Mouse (Mus musculus): Measurements from ENCODE around the gene Pmfbp1. TPM values are rescaled to one million over a fixed set of nuclear protein-coding genes. Genes with fewer than 3 reads are reported as not detected.

Gene Pmfbp1
- polyA plus RNA-seq, 1 experiment: not detected

- TF ChIP-seq USF1 (IDR thresholded peaks at IDR 0.05; ENCODE audit: low read depth) (no peak), TCF3 (IDR thresholded peaks at IDR 0.05; ENCODE audit: insufficient read length, low read depth) (no peak), POLR2AphosphoS2 (IDR thresholded peaks at IDR 0.05; ENCODE audit: insufficient read length, low read depth) (no peak), POLR2A (IDR thresholded peaks at IDR 0.05; ENCODE audit: insufficient read length, low read depth) (no peak), MYOD1 (IDR thresholded peaks at IDR 0.05; ENCODE audit: control insufficient read depth in 1 of 3, insufficient read length in 2 of 3, low read depth in 2 of 3) (no peak), REST (IDR thresholded peaks at IDR 0.05; ENCODE audit: insufficient read depth, insufficient read length) (no peak), CEBPB (IDR thresholded peaks at IDR 0.05; ENCODE audit: insufficient read depth, poor library complexity, severe bottlenecking) (no peak), TCF12 (IDR thresholded peaks at IDR 0.05; ENCODE audit: insufficient read depth, poor library complexity, severe bottlenecking) (no peak), MYOG (IDR thresholded peaks at IDR 0.05; ENCODE audit: control insufficient read depth in 1 of 3, insufficient read depth in 1 of 3, insufficient read length in 2 of 3, low read depth in 2 of 3) (no peak), E2F4 (IDR thresholded peaks at IDR 0.05; ENCODE audit: insufficient read depth) (no peak), MAX (IDR thresholded peaks at IDR 0.05; ENCODE audit: low read depth) (no peak)
- no peaks in the 10 kb centered on the region for H3K36me3 ChIP-seq (ENCODE audit: control insufficient read depth, insufficient read depth)
Observed at GRCm38 (mm10) chr8:109458580-109458979, 35.2 kb upstream of the Pmfbp1 start.

GRCm38 (mm10) chr8:109463075-109463474 is 30.8 kb upstream of the Pmfbp1 start:
- TF ChIP-seq POLR2AphosphoS2 (IDR thresholded peaks at IDR 0.05; ENCODE audit: insufficient read length, low read depth) (no peak), MYOD1 (IDR thresholded peaks at IDR 0.05; ENCODE audit: control insufficient read depth in 1 of 3, insufficient read length in 2 of 3, low read depth in 2 of 3) (no peak), MYOG (IDR thresholded peaks at IDR 0.05; ENCODE audit: control insufficient read depth in 1 of 3, insufficient read depth in 1 of 3, insufficient read length in 2 of 3, low read depth in 2 of 3) (no peak), REST (IDR thresholded peaks at IDR 0.05; ENCODE audit: insufficient read depth, insufficient read length) (no peak), SRF (IDR thresholded peaks at IDR 0.05; ENCODE audit: control insufficient read depth, insufficient read length, low read depth) (no peak), TCF3 (IDR thresholded peaks at IDR 0.05; ENCODE audit: insufficient read length, low read depth) (no peak), MAX (IDR thresholded peaks at IDR 0.05; ENCODE audit: low read depth) (no peak), USF1 (IDR thresholded peaks at IDR 0.05; ENCODE audit: low read depth) (no peak), CEBPB (IDR thresholded peaks at IDR 0.05; ENCODE audit: insufficient read depth, poor library complexity, severe bottlenecking) (no peak), POLR2A (IDR thresholded peaks at IDR 0.05; ENCODE audit: insufficient read length, low read depth) (no peak), E2F4 (IDR thresholded peaks at IDR 0.05; ENCODE audit: insufficient read depth) (no peak), TCF12 (IDR thresholded peaks at IDR 0.05; ENCODE audit: insufficient read depth, poor library complexity, severe bottlenecking) (no peak)
- Histone ChIP-seq H3K79me2 (ENCODE audit: control insufficient read depth, insufficient read depth) (no peaks in the 10 kb centered on the region), H3ac (ENCODE audit: control insufficient read depth, insufficient read length) (no peak overlapping the region)

More at GRCm38 (mm10) chr8:109458580-109458979, 35.2 kb upstream of the Pmfbp1 start:
- H3K79me2 ChIP-seq (ENCODE audit: control insufficient read depth, insufficient read depth): no peaks in the 10 kb centered on the region
- H3K4me2 ChIP-seq (ENCODE audit: low read depth): no peak overlapping the region
- H3K27me3 ChIP-seq (ENCODE audit: control insufficient read depth, insufficient read depth, insufficient read length): peaks cover 5% of the 10 kb centered on the region
- H3ac ChIP-seq (ENCODE audit: control insufficient read depth, insufficient read length): no peak overlapping the region
- no peak overlapping the region for H3K4me3 ChIP-seq

GRCm38 (mm10) chr8:109463677-109464313 is 30.0 kb upstream of the Pmfbp1 start:
- H3K79me2 ChIP-seq (ENCODE audit: control insufficient read depth, insufficient read depth): no peaks in the 10 kb centered on the region
- H3K4me3 ChIP-seq: no peak overlapping the region
- H3K27me3 ChIP-seq (ENCODE audit: control insufficient read depth, insufficient read depth, insufficient read length): peaks cover 7% of the 10 kb centered on the region
- no peak overlapping the region for H3K4me2 ChIP-seq (ENCODE audit: low read depth)
- no peak overlapping the region for H3ac ChIP-seq (ENCODE audit: control insufficient read depth, insufficient read length)
- TF ChIP-seq TCF3 (IDR thresholded peaks at IDR 0.05; ENCODE audit: insufficient read length, low read depth) (no peak), MYOG (IDR thresholded peaks at IDR 0.05; ENCODE audit: control insufficient read depth in 1 of 3, insufficient read depth in 1 of 3, insufficient read length in 2 of 3, low read depth in 2 of 3) (no peak), POLR2AphosphoS2 (IDR thresholded peaks at IDR 0.05; ENCODE audit: insufficient read length, low read depth) (no peak), MAX (IDR thresholded peaks at IDR 0.05; ENCODE audit: low read depth) (no peak), E2F4 (IDR thresholded peaks at IDR 0.05; ENCODE audit: insufficient read depth) (no peak), TCF12 (IDR thresholded peaks at IDR 0.05; ENCODE audit: insufficient read depth, poor library complexity, severe bottlenecking) (no peak), USF1 (IDR thresholded peaks at IDR 0.05; ENCODE audit: low read depth) (no peak), SRF (IDR thresholded peaks at IDR 0.05; ENCODE audit: control insufficient read depth, insufficient read length, low read depth) (no peak), POLR2A (IDR thresholded peaks at IDR 0.05; ENCODE audit: insufficient read length, low read depth) (no peak), CEBPB (IDR thresholded peaks at IDR 0.05; ENCODE audit: insufficient read depth, poor library complexity, severe bottlenecking) (no peak), REST (IDR thresholded peaks at IDR 0.05; ENCODE audit: insufficient read depth, insufficient read length) (no peak), MYOD1 (IDR thresholded peaks at IDR 0.05; ENCODE audit: control insufficient read depth in 1 of 3, insufficient read length in 2 of 3, low read depth in 2 of 3) (no peak)
- H3K36me3 ChIP-seq (ENCODE audit: control insufficient read depth, insufficient read depth): no peaks in the 10 kb centered on the region

More at GRCm38 (mm10) chr8:109463075-109463474, 30.8 kb upstream of the Pmfbp1 start:
- peaks cover 2% of the 10 kb centered on the region for H3K27me3 ChIP-seq (ENCODE audit: control insufficient read depth, insufficient read depth, insufficient read length)
- H3K4me2 ChIP-seq (ENCODE audit: low read depth): no peak overlapping the region
- H3K4me3 ChIP-seq: no peak overlapping the region
- H3K36me3 ChIP-seq (ENCODE audit: control insufficient read depth, insufficient read depth): no peaks in the 10 kb centered on the region

GRCm38 (mm10) chr8:109464451-109464891 is 29.4 kb upstream of the Pmfbp1 start:
- H3K79me2 ChIP-seq (ENCODE audit: control insufficient read depth, insufficient read depth): no peaks in the 10 kb centered on the region
- TF ChIP-seq MAX (IDR thresholded peaks at IDR 0.05; ENCODE audit: low read depth) (no peak), E2F4 (IDR thresholded peaks at IDR 0.05; ENCODE audit: insufficient read depth) (no peak), USF1 (IDR thresholded peaks at IDR 0.05; ENCODE audit: low read depth) (no peak), CEBPB (IDR thresholded peaks at IDR 0.05; ENCODE audit: insufficient read depth, poor library complexity, severe bottlenecking) (no peak)
- no peak overlapping the region for H3K4me3 ChIP-seq

More at GRCm38 (mm10) chr8:109464451-109464891, 29.4 kb upstream of the Pmfbp1 start:
- H3ac ChIP-seq (ENCODE audit: control insufficient read depth, insufficient read length): no peak overlapping the region
- H3K36me3 ChIP-seq (ENCODE audit: control insufficient read depth, insufficient read depth): no peaks in the 10 kb centered on the region
- peaks cover 7% of the 10 kb centered on the region for H3K27me3 ChIP-seq (ENCODE audit: control insufficient read depth, insufficient read depth, insufficient read length)
- H3K4me2 ChIP-seq (ENCODE audit: low read depth): no peak overlapping the region

All from myocyte (in vitro differentiated cells).